Mouse (Mus musculus): ENCODE results near the gene Calhm2. TPM values are rescaled to one million over a fixed set of nuclear protein-coding genes. Genes with fewer than 3 reads are reported as not detected.
A peak's percentile ranks its signal among the peaks of the same experiment; 100 is the strongest.

Gene Calhm2
- polyA plus RNA-seq, 1 experiment, result 1.4 TPM

DNA sequence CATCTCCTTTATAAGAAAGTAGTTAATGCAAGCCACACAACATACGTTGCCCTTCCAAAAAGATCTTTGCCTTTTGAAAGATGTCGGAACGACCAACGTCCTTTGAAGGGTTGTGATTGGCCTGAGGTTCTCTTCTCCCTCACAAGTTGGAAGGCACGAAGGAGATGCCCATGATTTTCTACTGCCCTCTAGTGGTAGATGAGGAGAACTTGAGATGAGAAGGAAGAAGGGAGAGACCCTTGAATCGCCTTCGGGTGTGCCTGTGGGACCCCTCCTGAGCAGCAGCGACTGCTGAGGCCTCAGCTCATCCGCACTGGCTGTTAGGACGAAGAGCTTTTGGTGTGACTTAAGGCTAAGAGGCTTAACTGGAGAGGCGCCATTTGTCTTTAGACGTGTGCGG lies 30.1 kb upstream of the Calhm2 start:
- TF ChIP-seq POLR2A (IDR thresholded peaks at IDR 0.05; ENCODE audit: insufficient read length, low read depth), result no peak
- TF ChIP-seq MYOG (IDR thresholded peaks at IDR 0.05; ENCODE audit: control insufficient read depth in 1 of 3, insufficient read depth in 1 of 3, insufficient read length in 2 of 3, low read depth in 2 of 3), result no peak
- TF ChIP-seq E2F4 (IDR thresholded peaks at IDR 0.05; ENCODE audit: insufficient read depth), result no peak
- no peak for TF ChIP-seq POLR2AphosphoS2 (IDR thresholded peaks at IDR 0.05; ENCODE audit: insufficient read length, low read depth)
- TF ChIP-seq TCF12 (IDR thresholded peaks at IDR 0.05; ENCODE audit: insufficient read depth, poor library complexity, severe bottlenecking), result no peak
- TF ChIP-seq REST (IDR thresholded peaks at IDR 0.05; ENCODE audit: insufficient read depth, insufficient read length), result no peak
- TF ChIP-seq TCF3 (IDR thresholded peaks at IDR 0.05; ENCODE audit: insufficient read length, low read depth), result no peak
- Histone ChIP-seq H3K27me3 (ENCODE audit: control insufficient read depth, insufficient read depth, insufficient read length) (no peaks in the 10 kb centered on the region), H3K79me2 (ENCODE audit: control insufficient read depth, insufficient read depth) (no peaks in the 10 kb centered on the region), H3K4me2 (ENCODE audit: low read depth) (peak overlapping the region; percentile 72), H3K4me3 (no peak overlapping the region), H3ac (ENCODE audit: control insufficient read depth, insufficient read length) (no peak overlapping the region), H3K36me3 (ENCODE audit: control insufficient read depth, insufficient read depth) (no peaks in the 10 kb centered on the region)

DNA sequence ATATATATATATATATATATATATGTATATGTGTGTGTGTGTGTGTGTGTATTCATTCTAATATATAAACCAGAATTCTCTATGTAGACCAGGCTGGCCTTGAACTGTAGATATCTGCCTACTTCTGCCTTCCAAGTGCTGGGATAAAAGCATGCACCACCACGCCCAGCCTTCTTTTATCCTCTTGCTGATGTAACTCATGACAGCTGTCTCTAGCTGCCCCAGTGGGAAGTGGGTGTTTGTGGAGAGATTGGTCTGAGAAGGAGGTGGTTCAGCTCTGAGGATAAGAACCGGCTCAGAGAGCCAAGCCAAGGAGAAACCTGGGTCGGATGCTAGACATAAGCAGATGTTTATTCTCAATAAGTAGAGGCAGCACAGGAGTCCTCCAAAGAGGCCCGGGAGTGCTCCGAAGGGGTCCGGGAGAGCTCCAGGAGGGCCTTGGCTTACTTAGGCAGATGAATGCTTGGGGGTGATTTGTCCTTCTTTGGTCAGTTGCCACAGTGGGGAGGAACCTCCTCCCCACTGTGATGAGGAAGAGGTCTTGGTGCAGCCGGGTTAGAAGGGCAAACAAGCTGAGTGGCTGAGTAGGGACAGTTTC lies 29.6 kb upstream of the Calhm2 start:
- Histone ChIP-seq H3K27me3 (ENCODE audit: control insufficient read depth, insufficient read depth, insufficient read length) (no peaks in the 10 kb centered on the region), H3K4me2 (ENCODE audit: low read depth) (peak overlapping the region; percentile 72), H3K4me3 (no peak overlapping the region), H3K79me2 (ENCODE audit: control insufficient read depth, insufficient read depth) (no peaks in the 10 kb centered on the region), H3K36me3 (ENCODE audit: control insufficient read depth, insufficient read depth) (no peaks in the 10 kb centered on the region), H3ac (ENCODE audit: control insufficient read depth, insufficient read length) (no peak overlapping the region)
- peak in 2 of 3 experiments; percentile 34 to 57 for TF ChIP-seq MYOG (IDR thresholded peaks at IDR 0.05; ENCODE audit: control insufficient read depth in 1 of 3, insufficient read depth in 1 of 3, insufficient read length in 2 of 3, low read depth in 2 of 3)
- no peak for TF ChIP-seq REST (IDR thresholded peaks at IDR 0.05; ENCODE audit: insufficient read depth, insufficient read length)
- peak in 2 of 3 experiments; percentile 45 to 66 for TF ChIP-seq MYOD1 (IDR thresholded peaks at IDR 0.05; ENCODE audit: control insufficient read depth in 1 of 3, insufficient read length in 2 of 3, low read depth in 2 of 3)
- TF ChIP-seq CEBPB (IDR thresholded peaks at IDR 0.05; ENCODE audit: insufficient read depth, poor library complexity, severe bottlenecking), result peak; percentile 33; the same call in 1 of the 2 replicates

DNA sequence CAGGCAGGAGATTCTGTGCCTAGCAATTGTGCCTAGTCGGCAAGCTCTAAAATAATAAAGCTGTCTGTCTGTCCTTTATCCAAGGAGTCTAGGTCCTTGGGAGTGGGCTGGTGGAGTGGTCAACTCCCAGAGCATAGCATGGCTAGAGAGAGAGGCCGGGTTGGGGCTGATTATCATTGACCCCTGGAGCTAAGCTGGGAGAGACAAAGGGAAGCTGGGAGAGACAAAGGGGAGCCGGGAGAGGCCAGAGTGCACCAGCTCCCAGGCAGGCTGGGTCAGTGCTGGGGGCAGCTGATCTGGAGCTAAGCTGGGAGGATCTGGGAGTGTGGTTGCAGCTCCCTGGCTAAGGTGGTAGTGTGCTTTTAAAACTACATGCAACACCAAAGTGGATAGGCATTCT lies 28.7 kb upstream of the Calhm2 start:
- Histone ChIP-seq H3K4me3 (no peak overlapping the region), H3K79me2 (ENCODE audit: control insufficient read depth, insufficient read depth) (no peaks in the 10 kb centered on the region), H3K36me3 (ENCODE audit: control insufficient read depth, insufficient read depth) (no peaks in the 10 kb centered on the region), H3K4me2 (ENCODE audit: low read depth) (no peak overlapping the region), H3ac (ENCODE audit: control insufficient read depth, insufficient read length) (no peak overlapping the region), H3K27me3 (ENCODE audit: control insufficient read depth, insufficient read depth, insufficient read length) (no peaks in the 10 kb centered on the region)
- TF ChIP-seq REST (IDR thresholded peaks at IDR 0.05; ENCODE audit: insufficient read depth, insufficient read length) (no peak), MYOD1 (IDR thresholded peaks at IDR 0.05; ENCODE audit: control insufficient read depth in 1 of 3, insufficient read length in 2 of 3, low read depth in 2 of 3) (no peak), TCF12 (IDR thresholded peaks at IDR 0.05; ENCODE audit: insufficient read depth, poor library complexity, severe bottlenecking) (no peak), USF1 (IDR thresholded peaks at IDR 0.05; ENCODE audit: low read depth) (no peak), POLR2A (IDR thresholded peaks at IDR 0.05; ENCODE audit: insufficient read length, low read depth) (no peak)

DNA sequence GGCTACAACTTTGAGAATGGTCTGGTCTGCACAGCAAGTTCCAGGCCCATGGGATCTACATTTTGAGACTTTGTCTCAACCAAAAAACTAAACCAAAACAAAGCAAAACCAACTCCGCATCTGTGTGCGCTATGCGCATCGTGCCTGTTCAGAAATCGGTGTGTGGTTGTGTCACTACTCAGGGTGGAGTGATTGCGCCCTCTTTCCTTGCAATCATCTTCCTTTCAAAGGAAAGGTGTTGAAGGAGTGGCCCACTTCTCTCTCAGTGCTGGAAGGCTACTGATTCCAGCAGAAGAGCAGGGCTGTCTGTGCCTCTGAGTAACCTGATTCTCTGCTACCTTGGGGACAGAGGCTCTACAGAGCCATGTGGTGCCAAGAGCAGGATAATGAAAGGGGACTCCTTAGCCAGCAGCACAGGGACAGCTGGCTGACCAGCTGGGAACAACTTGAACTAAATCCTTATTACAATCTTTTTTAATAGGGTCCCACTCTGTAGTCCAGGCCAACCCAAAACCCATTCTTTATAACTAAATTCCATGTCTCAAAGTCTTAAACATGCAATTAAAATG lies 25.2 kb upstream of the Calhm2 start:
- Histone ChIP-seq H3ac (ENCODE audit: control insufficient read depth, insufficient read length) (no peak overlapping the region), H3K4me2 (ENCODE audit: low read depth) (no peak overlapping the region), H3K4me3 (no peak overlapping the region), H3K79me2 (ENCODE audit: control insufficient read depth, insufficient read depth) (no peaks in the 10 kb centered on the region), H3K36me3 (ENCODE audit: control insufficient read depth, insufficient read depth) (no peaks in the 10 kb centered on the region), H3K27me3 (ENCODE audit: control insufficient read depth, insufficient read depth, insufficient read length) (no peaks in the 10 kb centered on the region)
- TF ChIP-seq REST (IDR thresholded peaks at IDR 0.05; ENCODE audit: insufficient read depth, insufficient read length) (no peak), MYOG (IDR thresholded peaks at IDR 0.05; ENCODE audit: control insufficient read depth in 1 of 3, insufficient read depth in 1 of 3, insufficient read length in 2 of 3, low read depth in 2 of 3) (peak in 2 of 3 experiments; percentile 24 to 44)

DNA sequence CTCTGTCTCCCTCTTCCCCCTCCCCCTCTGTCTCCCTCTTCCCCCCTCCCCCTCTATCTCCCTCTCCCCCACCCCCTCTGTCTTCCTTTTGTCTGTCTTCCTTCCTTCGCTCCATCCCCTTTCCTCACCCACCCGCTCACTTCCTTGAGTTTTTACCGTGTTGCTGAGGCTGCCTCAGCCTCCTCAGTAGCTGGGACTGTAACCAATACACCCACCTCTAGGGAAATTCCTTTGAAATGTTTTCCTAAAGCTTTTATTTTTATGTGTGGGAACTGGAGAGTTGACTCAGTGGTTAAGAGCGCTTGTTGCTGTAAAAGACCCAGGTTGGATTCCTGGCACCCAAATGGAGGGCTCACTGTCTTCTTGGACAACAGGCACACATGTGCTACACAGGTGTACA lies 23.6 kb upstream of the Calhm2 start:
- no peak overlapping the region for H3ac ChIP-seq (ENCODE audit: control insufficient read depth, insufficient read length)
- H3K27me3 ChIP-seq (ENCODE audit: control insufficient read depth, insufficient read depth, insufficient read length), result peaks cover 9% of the 10 kb centered on the region
- no peak overlapping the region for H3K4me2 ChIP-seq (ENCODE audit: low read depth)
- H3K4me3 ChIP-seq, result no peak overlapping the region
- TF ChIP-seq SRF (IDR thresholded peaks at IDR 0.05; ENCODE audit: control insufficient read depth, insufficient read length, low read depth) (no peak), MYOD1 (IDR thresholded peaks at IDR 0.05; ENCODE audit: control insufficient read depth in 1 of 3, insufficient read length in 2 of 3, low read depth in 2 of 3) (no peak), E2F4 (IDR thresholded peaks at IDR 0.05; ENCODE audit: insufficient read depth) (no peak), TCF12 (IDR thresholded peaks at IDR 0.05; ENCODE audit: insufficient read depth, poor library complexity, severe bottlenecking) (no peak), MYOG (IDR thresholded peaks at IDR 0.05; ENCODE audit: control insufficient read depth in 1 of 3, insufficient read depth in 1 of 3, insufficient read length in 2 of 3, low read depth in 2 of 3) (no peak)
- no peaks in the 10 kb centered on the region for H3K79me2 ChIP-seq (ENCODE audit: control insufficient read depth, insufficient read depth)
- no peaks in the 10 kb centered on the region for H3K36me3 ChIP-seq (ENCODE audit: control insufficient read depth, insufficient read depth)

DNA sequence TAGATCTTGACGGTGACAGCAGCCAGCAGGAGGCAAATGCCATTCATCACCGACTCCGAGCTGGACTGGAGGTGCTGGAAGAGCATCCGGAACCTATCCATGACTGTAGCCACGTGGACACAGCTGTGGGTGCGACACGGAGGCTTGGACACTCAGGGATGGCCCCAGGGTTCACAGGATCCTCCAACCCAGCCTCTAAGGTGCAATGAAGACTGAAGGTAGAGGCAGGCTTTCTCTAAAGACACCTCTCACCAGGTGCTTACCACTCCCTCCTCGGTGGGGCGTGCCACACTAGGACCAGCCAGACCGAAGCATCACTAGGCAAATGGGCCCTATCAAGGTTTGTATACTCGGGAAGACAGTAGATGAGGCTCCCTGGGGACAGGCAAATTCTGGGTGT lies 19.6 kb upstream of the Calhm2 start, which contains the start of gene Calhm3:
Gene Calhm3, minus strand, starts transcription at position 101 of the 400 bp plus-strand sequence.
- Histone ChIP-seq H3ac (ENCODE audit: control insufficient read depth, insufficient read length) (no peak within 1 kb of the TSS), H3K4me3 (no peak within 1 kb of the TSS)
- TF ChIP-seq USF1 (IDR thresholded peaks at IDR 0.05; ENCODE audit: low read depth), result no peak
- TF ChIP-seq POLR2A (IDR thresholded peaks at IDR 0.05; ENCODE audit: insufficient read length, low read depth), result no peak
- TF ChIP-seq TCF3 (IDR thresholded peaks at IDR 0.05; ENCODE audit: insufficient read length, low read depth), result no peak
- no peak for TF ChIP-seq MAX (IDR thresholded peaks at IDR 0.05; ENCODE audit: low read depth)
- TF ChIP-seq MYOD1 (IDR thresholded peaks at IDR 0.05; ENCODE audit: control insufficient read depth in 1 of 3, insufficient read length in 2 of 3, low read depth in 2 of 3), result no peak
- TF ChIP-seq CEBPB (IDR thresholded peaks at IDR 0.05; ENCODE audit: insufficient read depth, poor library complexity, severe bottlenecking), result no peak
- no peak for TF ChIP-seq E2F4 (IDR thresholded peaks at IDR 0.05; ENCODE audit: insufficient read depth)
- no peak for TF ChIP-seq MYOG (IDR thresholded peaks at IDR 0.05; ENCODE audit: control insufficient read depth in 1 of 3, insufficient read depth in 1 of 3, insufficient read length in 2 of 3, low read depth in 2 of 3)
- TF ChIP-seq TCF12 (IDR thresholded peaks at IDR 0.05; ENCODE audit: insufficient read depth, poor library complexity, severe bottlenecking), result no peak
- TF ChIP-seq POLR2AphosphoS2 (IDR thresholded peaks at IDR 0.05; ENCODE audit: insufficient read length, low read depth), result no peak
- TF ChIP-seq REST (IDR thresholded peaks at IDR 0.05; ENCODE audit: insufficient read depth, insufficient read length), result no peak

More for the DNA sequence above, 19.6 kb upstream of the Calhm2 start, which contains the start of gene Calhm3:
- Histone ChIP-seq H3K79me2 (ENCODE audit: control insufficient read depth, insufficient read depth) (no peaks in the 10 kb centered on the region), H3K4me2 (ENCODE audit: low read depth) (no peak within 1 kb of the TSS), H3K27me3 (ENCODE audit: control insufficient read depth, insufficient read depth, insufficient read length) (peaks cover 9% of the 10 kb centered on the region), H3K36me3 (ENCODE audit: control insufficient read depth, insufficient read depth) (no peaks in the 10 kb centered on the region)
